Mouse (Mus musculus) E14TG2a.4 (cell line): ENCODE results near the gene Xxylt1.

Experiments
- CTCF ChIP-seq: conservative IDR thresholded peaks from 2 replicates; pipeline ENCODE4 v1.5.1; 2014; ENCODE audit warnings: low read length
- POU5F1 ChIP-seq: IDR thresholded peaks from 2 replicates; pipeline ENCODE4 v1.6.1; 2014; ENCODE audit warnings: low read length, borderline replicate concordance

- TF ChIP-seq CTCF: no peak
- TF ChIP-seq POU5F1: no peak
These were observed 141.3 kb downstream of the Xxylt1 start for GRCm38 (mm10) chr16:30939903-30940302.
